Mouse (Mus musculus): ENCODE measurements at regions not wholly inside any gene's neighbourhood (a gene's known extent, or its start where the extent isn't known, plus 50 kb on each side); places are given as distances from the start of the nearest gene placed in this dataset.

GRCm38 (mm10) chr6:112218248-112218647, 55.3 kb upstream of the Lmcd1 start:
- Histone ChIP-seq H3K36me3 (replicated peaks in 1 of 2; ENCODE audit: control insufficient read depth in 1 of 2, insufficient read depth in 1 of 2, low read length in 1 of 2) (no peaks in the 10 kb centered on the region), H3K4me2 (ENCODE audit: insufficient read depth, low read depth, poor library complexity, severe bottlenecking) (no peak overlapping the region), H3K27me3 (replicated peaks) (no peaks in the 10 kb centered on the region), H3K9me3 (replicated peaks; ENCODE audit: low read length) (peaks cover 32% of the 10 kb centered on the region), H3K9ac (ENCODE audit: insufficient read depth, low read depth) (no peak overlapping the region), H3K79me2 (replicated peaks; ENCODE audit: control insufficient read depth, extremely low read depth, insufficient read depth, poor library complexity, severe bottlenecking) (no peaks in the 10 kb centered on the region), H3K4me3 (replicated peaks in 1 of 3; ENCODE audit: low read depth in 2 of 3, low read length in 2 of 3, poor library complexity in 1 of 3) (no peak overlapping the region), H3K4me1 (ENCODE audit: control insufficient read depth in 1 of 2, insufficient read depth in 2 of 2) (no peaks in the 10 kb centered on the region), H3K27ac (ENCODE audit: insufficient read depth, low read depth) (no peak overlapping the region)
- dilution Hi-C loops (cut with MboI; ENCODE audit: extremely low pct_ligation_motif_present, extremely low pct_unique_long_range_greater_than_20kb, low sequenced_read_pairs): no loop called here
- DNase-seq (ENCODE audit: extremely low read depth): no peak
- in situ Hi-C loops (cut with MboI; ENCODE audit: low pct_ligation_motif_present, low pct_unique_long_range_greater_than_20kb, low sequenced_read_pairs): no loop called here
- TF ChIP-seq TBP (conservative IDR thresholded peaks at IDR 0.05; ENCODE audit: low read depth, low read length): no peak
- TF ChIP-seq KAT2A (IDR thresholded peaks at IDR 0.05; ENCODE audit: insufficient replicate concordance, low read length): no peak
- TF ChIP-seq ZKSCAN1 (IDR thresholded peaks at IDR 0.05; ENCODE audit: borderline replicate concordance, low read depth, low read length): no peak
- TF ChIP-seq BHLHE40 (IDR thresholded peaks at IDR 0.05; ENCODE audit: low read depth, low read length): no peak
- TF ChIP-seq JUN (IDR thresholded peaks at IDR 0.05; ENCODE audit: insufficient read depth, low read depth, low read length): no peak
- no peak for TF ChIP-seq ETS1 (conservative IDR thresholded peaks at IDR 0.05; ENCODE audit: low read depth, low read length)
- no peak for TF ChIP-seq EP300 (IDR thresholded peaks at IDR 0.05; ENCODE audit: low read length)
- TF ChIP-seq GABPA (IDR thresholded peaks at IDR 0.05; ENCODE audit: insufficient replicate concordance, low read depth, low read length): no peak
- TF ChIP-seq UBTF (IDR thresholded peaks at IDR 0.05; ENCODE audit: low read depth, low read length): no peak
- TF ChIP-seq IRF4 (IDR thresholded peaks at IDR 0.05; ENCODE audit: low read depth, low read length): no peak
- no peak for TF ChIP-seq NELFE (IDR thresholded peaks at IDR 0.05; ENCODE audit: low read depth, low read length)
- no peak for TF ChIP-seq ZC3H11A (IDR thresholded peaks at IDR 0.05; ENCODE audit: low read depth, low read length)
- no peak for TF ChIP-seq PAX5 (IDR thresholded peaks at IDR 0.05; ENCODE audit: low read length)
- no peak for TF ChIP-seq ELF1 (IDR thresholded peaks at IDR 0.05; ENCODE audit: low read depth, low read length)
- no peak for TF ChIP-seq NRF1 (IDR thresholded peaks at IDR 0.05; ENCODE audit: low read depth, low read length)
- TF ChIP-seq CTCF (conservative IDR thresholded peaks at IDR 0.05 in 1 of 2, IDR thresholded peaks at IDR 0.05 in 1 of 2; ENCODE audit: low read depth in 2 of 2, low read length in 2 of 2): no peak
- TF ChIP-seq RCOR1 (conservative IDR thresholded peaks at IDR 0.05; ENCODE audit: low read depth, low read length): no peak
- no peak for TF ChIP-seq HCFC1 (IDR thresholded peaks at IDR 0.05; ENCODE audit: low read depth, low read length)

- H3K79me2 ChIP-seq (replicated peaks; ENCODE audit: control insufficient read depth, extremely low read depth, insufficient read depth, poor library complexity, severe bottlenecking): no peaks in the 10 kb centered on the region
- H3K27ac ChIP-seq (ENCODE audit: insufficient read depth, low read depth): no peak overlapping the region
- H3K4me1 ChIP-seq (ENCODE audit: control insufficient read depth in 1 of 2, insufficient read depth in 2 of 2): no peaks in the 10 kb centered on the region
- no peak overlapping the region for H3K4me3 ChIP-seq (replicated peaks in 1 of 3; ENCODE audit: low read depth in 2 of 3, low read length in 2 of 3, poor library complexity in 1 of 3)
- no peak for DNase-seq (ENCODE audit: extremely low read depth)
- dilution Hi-C loops (cut with MboI; ENCODE audit: extremely low pct_ligation_motif_present, extremely low pct_unique_long_range_greater_than_20kb, low sequenced_read_pairs) (no loop called here), in situ Hi-C loops (cut with MboI; ENCODE audit: low pct_ligation_motif_present, low pct_unique_long_range_greater_than_20kb, low sequenced_read_pairs) (no loop called here)
- no peak overlapping the region for H3K4me2 ChIP-seq (ENCODE audit: insufficient read depth, low read depth, poor library complexity, severe bottlenecking)
- H3K9ac ChIP-seq (ENCODE audit: insufficient read depth, low read depth): no peak overlapping the region
- H3K9me3 ChIP-seq (replicated peaks; ENCODE audit: low read length): peaks cover 36% of the 10 kb centered on the region
- H3K27me3 ChIP-seq (replicated peaks): peaks cover 5% of the 10 kb centered on the region
- H3K36me3 ChIP-seq (replicated peaks in 1 of 2; ENCODE audit: control insufficient read depth in 1 of 2, insufficient read depth in 1 of 2, low read length in 1 of 2): no peaks in the 10 kb centered on the region
- no peak for TF ChIP-seq PAX5 (IDR thresholded peaks at IDR 0.05; ENCODE audit: low read length)
- no peak for TF ChIP-seq JUND (conservative IDR thresholded peaks at IDR 0.05; ENCODE audit: low read depth, low read length)
- no peak for TF ChIP-seq JUN (IDR thresholded peaks at IDR 0.05; ENCODE audit: insufficient read depth, low read depth, low read length)
- TF ChIP-seq MAZ (IDR thresholded peaks at IDR 0.05; ENCODE audit: low read depth, low read length): no peak
- no peak for TF ChIP-seq SMC3 (IDR thresholded peaks at IDR 0.05; ENCODE audit: low read depth, low read length)
- TF ChIP-seq CTCF (conservative IDR thresholded peaks at IDR 0.05 in 1 of 2, IDR thresholded peaks at IDR 0.05 in 1 of 2; ENCODE audit: low read depth in 2 of 2, low read length in 2 of 2): no peak
- TF ChIP-seq MYC (IDR thresholded peaks at IDR 0.05; ENCODE audit: low read depth, low read length): no peak
- no peak for TF ChIP-seq ZC3H11A (IDR thresholded peaks at IDR 0.05; ENCODE audit: low read depth, low read length)
- TF ChIP-seq NRF1 (IDR thresholded peaks at IDR 0.05; ENCODE audit: low read depth, low read length): no peak
- no peak for TF ChIP-seq ZNF384 (IDR thresholded peaks at IDR 0.05; ENCODE audit: low read depth, low read length)
- no peak for TF ChIP-seq POLR2AphosphoS2 (IDR thresholded peaks at IDR 0.05; ENCODE audit: low read depth, low read length)
- TF ChIP-seq BHLHE40 (IDR thresholded peaks at IDR 0.05; ENCODE audit: low read depth, low read length): no peak
- no peak for TF ChIP-seq E2F4 (IDR thresholded peaks at IDR 0.05; ENCODE audit: insufficient replicate concordance, low read depth, low read length)
- TF ChIP-seq USF1 (IDR thresholded peaks at IDR 0.05; ENCODE audit: low read depth, low read length): no peak
- TF ChIP-seq SIN3A (IDR thresholded peaks at IDR 0.05; ENCODE audit: low read length): no peak
- TF ChIP-seq RAD21 (IDR thresholded peaks at IDR 0.05; ENCODE audit: low read depth, low read length): no peak
- no peak for TF ChIP-seq EP300 (IDR thresholded peaks at IDR 0.05; ENCODE audit: low read length)
These were observed 53.9 kb upstream of the Lmcd1 start for GRCm38 (mm10) chr6:112219641-112220040.

Data from CH12.LX (cell line).